Mouse (Mus musculus): ENCODE results near the gene Kcnmb1.

The Kcnmb1 gene

GRCm38 (mm10) chr11:34000416-34000815, 37.6 kb downstream of the Kcnmb1 start:
- DNase-seq (ENCODE audit: low spot score in 2 of 2) = no peak

GRCm38 (mm10) chr11:34001938-34002592, 39.3 kb downstream of the Kcnmb1 start:
- peak in 1 of 2 experiments; percentile 74 for DNase-seq (ENCODE audit: low spot score in 2 of 2)

GRCm38 (mm10) chr11:34002593-34002965, 39.8 kb downstream of the Kcnmb1 start:
- no peak for DNase-seq (ENCODE audit: low spot score in 2 of 2)

- DNase-seq (ENCODE audit: low spot score in 2 of 2) = no peak
These were observed 44.8 kb downstream of the Kcnmb1 start for GRCm38 (mm10) chr11:34007616-34008015.

- no peak for DNase-seq (ENCODE audit: low spot score in 2 of 2)
These were observed 45.4 kb downstream of the Kcnmb1 start for GRCm38 (mm10) chr11:34008214-34008613.

GRCm38 (mm10) chr11:34008702-34009101, 45.9 kb downstream of the Kcnmb1 start:
- DNase-seq (ENCODE audit: low spot score in 2 of 2) = peak in 1 of 2 experiments; percentile 65

GRCm38 (mm10) chr11:34009316-34010087, 46.7 kb downstream of the Kcnmb1 start:
- no peak for DNase-seq (ENCODE audit: low spot score in 2 of 2)

- no peak for DNase-seq (ENCODE audit: low spot score in 2 of 2)
These were observed 47.5 kb downstream of the Kcnmb1 start for GRCm38 (mm10) chr11:34010133-34010858.

- peak in 1 of 2 experiments; percentile 34 for DNase-seq (ENCODE audit: low spot score in 2 of 2)
These were observed 48.0 kb downstream of the Kcnmb1 start for GRCm38 (mm10) chr11:34010859-34011172.

- DNase-seq (ENCODE audit: low spot score in 2 of 2) = no peak
These were observed 49.3 kb downstream of the Kcnmb1 start for GRCm38 (mm10) chr11:34012007-34012652.
